Mouse (Mus musculus) midbrain, embryonic 10.5 days (tissue): ENCODE results near the gene Gm4869. TPM values are rescaled to one million over a fixed set of nuclear protein-coding genes. Genes with fewer than 3 reads are reported as not detected.
A peak's percentile ranks its signal among the peaks of the same experiment; 100 is the strongest.

Source experiments
- DNase-seq: peaks from one replicate; pipeline ENCODE4 v3.0.0-alpha.2; 2017; ENCODE audit warnings: low spot score
- H3K27ac ChIP-seq: fragments of 300-500 bp; sonication (generic); replicated peaks from 2 replicates; pipeline ENCODE4 v1.5.1; 2016; ENCODE audit warnings: mild to moderate bottlenecking
- H3K27me3 ChIP-seq: fragments of 300-500 bp; sonication (generic); 2 replicates; pipeline ENCODE4 v1.6.1; 2016; ENCODE audit warnings: low read depth, mild to moderate bottlenecking; ENCODE audit not compliant: poor library complexity, severe bottlenecking
- H3K36me3 ChIP-seq: fragments of 300-500 bp; sonication (generic); 2 replicates; pipeline ENCODE4 v1.6.1; 2016; ENCODE audit warnings: mild to moderate bottlenecking, moderate library complexity
- H3K4me1 ChIP-seq: fragments of 300-500 bp; sonication (generic); 2 replicates; pipeline ENCODE4 v1.6.1; 2016
- H3K4me3 ChIP-seq: fragments of 300-500 bp; sonication (generic); 2 replicates; pipeline ENCODE4 v1.5.1; 2016; ENCODE audit warnings: mild to moderate bottlenecking, moderate library complexity
- H3K9me3 ChIP-seq: fragments of 300-500 bp; sonication (generic); replicated peaks from 2 replicates; pipeline ENCODE4 v1.6.1; 2016; ENCODE audit warnings: mild to moderate bottlenecking
- WGBS: fragments of 180-500 bp; shearing (Covaris S2); methylation state at CpG from one replicate; pipeline ENCODE4 v1.1.7; 2016; 5-methylcytosine and 5-hydroxymethylcytosine counted together
- microRNA-seq: library from miRNA; unstranded; fragments of <30 nt; microRNA quantifications from one replicate; pipeline ENCODE4, GENCODE M21; 2017
- polyA plus RNA-seq: library from polyadenylated mRNA; unstranded; fragments of >200 nt; fragmentation: Nextera tagmentation; extraction: Ambion mirVana; gene quantifications from 2 replicates; pipeline ENCODE4 v1.2.1, GENCODE M21; 2016

The Gm4869 gene
- polyA plus RNA-seq, 1 experiment from 2014 or later = not detected

- Histone ChIP-seq H3K36me3 (no peaks in the 10 kb centered on the region), H3K27me3 (no peaks in the 10 kb centered on the region), H3K4me1 (peaks cover 37% of the 10 kb centered on the region), H3K9me3 (no peaks in the 10 kb centered on the region), H3K27ac (no peak overlapping the region; the same call in 1 of the 2 replicates), H3K4me3 (no peak overlapping the region)
- 74% methylated on average over 8 of the region's 8 CpGs for WGBS
- DNase-seq = no peak
These were observed 68.5 kb downstream of the Gm4869 start for GRCm38 (mm10) chr5:140513921-140514320.

- WGBS = 77% methylated on average over 7 of the region's 7 CpGs
- Histone ChIP-seq H3K4me1 (peaks cover 27% of the 10 kb centered on the region), H3K4me3 (no peak overlapping the region), H3K36me3 (peaks cover 3% of the 10 kb centered on the region; the same call in 1 of the 2 replicates), H3K27me3 (no peaks in the 10 kb centered on the region), H3K9me3 (no peaks in the 10 kb centered on the region), H3K27ac (peak overlapping the region; percentile 34; the same call in 1 of the 2 replicates)
- DNase-seq = no peak
These were observed 69.5 kb downstream of the Gm4869 start for GRCm38 (mm10) chr5:140514799-140515486.

- Histone ChIP-seq H3K27me3 (no peaks in the 10 kb centered on the region), H3K9me3 (no peaks in the 10 kb centered on the region), H3K27ac (no peak overlapping the region), H3K4me1 (peaks cover 19% of the 10 kb centered on the region), H3K4me3 (no peak overlapping the region), H3K36me3 (peaks cover 7% of the 10 kb centered on the region)
- no peak for DNase-seq
- WGBS = 90% methylated on average over 21 of the region's 21 CpGs
These were observed 71.9 kb downstream of the Gm4869 start for GRCm38 (mm10) chr5:140517159-140517920.

DNA sequence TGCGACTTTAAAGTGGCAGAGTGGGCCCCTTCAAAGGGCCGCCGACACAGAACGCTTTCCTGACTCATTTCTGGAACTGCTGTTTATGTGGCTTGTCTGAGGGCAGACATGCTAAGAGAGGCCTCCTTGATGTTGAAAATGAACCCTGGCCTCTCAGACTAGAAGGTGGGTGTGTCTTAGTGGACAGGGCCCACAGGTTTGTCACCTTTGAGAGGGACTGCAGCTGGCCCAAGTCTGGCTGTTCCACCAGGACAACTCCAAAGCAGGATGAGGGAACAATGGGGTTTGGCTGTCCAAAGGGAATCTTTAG lies 72.4 kb downstream of the Gm4869 start:
- no peak for DNase-seq
- Histone ChIP-seq H3K9me3 (no peaks in the 10 kb centered on the region), H3K27me3 (no peaks in the 10 kb centered on the region), H3K4me3 (no peak overlapping the region), H3K4me1 (peaks cover 19% of the 10 kb centered on the region), H3K36me3 (peaks cover 9% of the 10 kb centered on the region), H3K27ac (no peak overlapping the region)
- 93% methylated on average over 4 of the region's 4 CpGs for WGBS

- no peak for DNase-seq
- Histone ChIP-seq H3K27ac (no peak overlapping the region), H3K4me3 (no peak overlapping the region), H3K4me1 (peaks cover 4% of the 10 kb centered on the region; the same call in 1 of the 2 replicates), H3K36me3 (peaks cover 41% of the 10 kb centered on the region), H3K9me3 (peaks cover 11% of the 10 kb centered on the region; the same call in 1 of the 2 replicates), H3K27me3 (no peaks in the 10 kb centered on the region)
- WGBS = 77% methylated on average over 1 of the region's 1 CpGs
These were observed 75.8 kb downstream of the Gm4869 start for GRCm38 (mm10) chr5:140521196-140521595.

DNA sequence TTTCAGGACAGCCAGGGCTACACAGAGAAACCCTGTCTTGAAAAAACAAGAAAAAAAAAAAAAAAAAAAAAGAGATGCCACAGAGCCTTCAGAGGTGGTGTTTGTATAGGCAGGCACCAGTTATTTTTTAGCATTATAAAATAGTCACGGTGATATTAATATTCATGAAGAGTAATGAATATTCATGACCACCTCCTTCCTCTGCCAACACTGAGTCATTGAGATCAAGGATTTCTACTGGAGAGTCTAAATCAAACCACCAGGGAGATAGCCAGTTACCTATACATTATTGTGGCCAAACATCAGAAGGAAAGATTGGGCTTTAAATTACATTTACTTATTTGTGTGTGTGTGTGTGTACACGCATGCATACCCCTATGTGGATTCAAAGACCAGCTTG lies 81.3 kb downstream of the Gm4869 start:
- no peaks in the 10 kb centered on the region for H3K27me3 ChIP-seq
- peaks cover 54% of the 10 kb centered on the region for H3K36me3 ChIP-seq
- no peaks in the 10 kb centered on the region for H3K4me1 ChIP-seq
- WGBS = 92% methylated on average over 2 of the region's 2 CpGs
- H3K27ac ChIP-seq = no peak overlapping the region
- no peak for DNase-seq
- peaks cover 11% of the 10 kb centered on the region; the same call in 1 of the 2 replicates for H3K9me3 ChIP-seq
- no peak overlapping the region for H3K4me3 ChIP-seq

DNA sequence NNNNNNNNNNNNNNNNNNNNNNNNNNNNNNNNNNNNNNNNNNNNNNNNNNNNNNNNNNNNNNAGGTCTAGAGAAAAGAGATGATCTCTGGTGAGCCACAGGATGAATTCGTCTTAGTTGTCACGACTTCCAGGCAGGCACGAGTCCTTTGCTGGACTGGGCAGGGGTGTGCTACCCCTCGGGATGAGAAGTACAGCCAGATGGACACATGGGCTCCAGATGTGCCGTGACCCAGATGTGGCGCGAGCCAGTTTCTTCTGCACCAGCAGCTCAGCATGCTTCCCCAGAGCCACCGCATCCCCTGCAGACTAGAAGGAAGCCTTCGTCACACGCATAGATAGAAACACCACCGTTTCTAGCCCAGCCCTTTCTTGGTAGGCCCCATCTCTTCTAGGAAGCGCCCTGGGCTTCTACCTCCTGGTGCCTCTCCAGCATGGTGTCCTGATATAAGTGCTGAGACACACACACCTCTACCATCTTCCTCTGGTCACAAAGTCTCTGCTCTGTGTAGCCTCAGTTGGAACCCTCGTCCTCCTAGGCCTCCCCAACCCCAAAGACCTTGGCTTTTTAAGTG lies 92.8 kb downstream of the Gm4869 start:
- H3K4me1 ChIP-seq = peaks cover 15% of the 10 kb centered on the region
- H3K27ac ChIP-seq = no peak overlapping the region
- 72% methylated on average over 13 of the region's 13 CpGs for WGBS
- H3K36me3 ChIP-seq = no peaks in the 10 kb centered on the region
- H3K4me3 ChIP-seq = no peak overlapping the region
- peaks cover 4% of the 10 kb centered on the region; the same call in 1 of the 2 replicates for H3K27me3 ChIP-seq
- DNase-seq = no peak
- no peaks in the 10 kb centered on the region for H3K9me3 ChIP-seq

GRCm38 (mm10) chr5:140540106-140540505 lies 94.7 kb downstream of the Gm4869 start:
- peaks cover 4% of the 10 kb centered on the region; the same call in 1 of the 2 replicates for H3K27me3 ChIP-seq
- peak; percentile 83 for DNase-seq
- no peaks in the 10 kb centered on the region for H3K36me3 ChIP-seq
- 16% methylated on average over 8 of the region's 8 CpGs for WGBS
- H3K4me3 ChIP-seq = no peak overlapping the region
- peaks cover 17% of the 10 kb centered on the region for H3K4me1 ChIP-seq
- H3K9me3 ChIP-seq = no peaks in the 10 kb centered on the region
- H3K27ac ChIP-seq = 0 out of 2 replicates have a peak overlapping the region, but pooled peaks have one; percentile 20

DNA sequence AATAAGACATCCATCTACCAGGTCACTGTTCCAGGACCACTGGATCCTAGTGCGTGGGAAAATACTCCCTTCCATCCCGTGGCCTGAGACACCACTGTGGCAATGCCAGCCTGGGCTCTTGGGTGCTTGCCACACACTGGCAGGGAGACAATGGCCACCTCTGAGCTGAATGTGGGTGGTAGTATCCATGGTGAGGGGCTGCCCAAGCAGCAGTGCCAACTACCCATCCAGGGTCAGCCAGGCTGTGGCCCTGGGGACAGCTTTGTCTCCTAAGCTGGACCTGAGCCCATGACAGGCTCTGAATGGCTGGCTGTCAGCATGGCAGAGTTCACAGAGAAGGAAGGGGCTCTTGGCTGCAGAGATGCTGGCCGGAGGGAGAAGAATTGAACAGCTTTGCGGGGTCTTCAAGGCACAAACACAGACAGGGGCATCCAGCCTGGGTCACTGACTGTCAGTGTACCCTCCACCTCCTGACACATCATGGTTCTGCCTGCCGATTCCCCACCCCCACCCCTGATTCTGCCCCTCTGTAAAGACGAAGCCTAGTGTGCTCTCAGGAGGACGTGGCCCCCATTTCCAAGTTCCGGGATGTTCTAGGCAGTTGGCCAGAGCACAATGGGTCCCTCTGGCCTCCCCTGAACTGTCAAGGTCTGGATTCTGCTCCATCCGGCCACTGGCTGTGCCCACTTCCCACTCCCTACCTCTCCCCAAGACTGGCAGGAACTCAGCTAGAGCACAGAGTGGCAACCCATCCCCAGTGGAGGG lies 97.5 kb downstream of the Gm4869 start:
- WGBS = 86% methylated on average over 9 of the region's 9 CpGs
- H3K9me3 ChIP-seq = 0 out of 2 replicates have a peak, but pooled peaks cover 1% of the 10 kb centered on the region
- no peaks in the 10 kb centered on the region for H3K36me3 ChIP-seq
- H3K4me1 ChIP-seq = peaks cover 10% of the 10 kb centered on the region
- no peak for DNase-seq
- H3K4me3 ChIP-seq = no peak overlapping the region
- H3K27ac ChIP-seq = peak overlapping the region; percentile 59
- peaks cover 4% of the 10 kb centered on the region; the same call in 1 of the 2 replicates for H3K27me3 ChIP-seq

Small RNAs within 50 kb of the gene (microRNA-seq; reads per million reads assigned to microRNA genes)
- gene Mir7038 = not detected

Other genes starting within 250 kb of the Gm4869 start
- 57.9 and 59.9 TPM in 2 replicates for gene Mad1l1, start 124.1 kb upstream of the Gm4869 start, polyA plus RNA-seq
- gene Nudt1, start 124.0 kb upstream of the Gm4869 start, polyA plus RNA-seq = 54.9 and 58.6 TPM in 2 replicates
- 21.9 and 23.0 TPM in 2 replicates for gene Mrm2, start 113.7 kb upstream of the Gm4869 start, polyA plus RNA-seq
- 24.4 and 24.5 TPM in 2 replicates for gene Snx8, start 56.4 kb upstream of the Gm4869 start, polyA plus RNA-seq
- 145 and 153 TPM in 2 replicates for gene Eif3b, start 26.3 kb upstream of the Gm4869 start, polyA plus RNA-seq
- 14.7 and 16.1 TPM in 2 replicates for gene Chst12, start 59.9 kb downstream of the Gm4869 start, polyA plus RNA-seq
- 0.62 and 0.63 TPM in 2 replicates for gene Grifin, start 119.4 kb downstream of the Gm4869 start, polyA plus RNA-seq
- gene Lfng, start 161.7 kb downstream of the Gm4869 start, polyA plus RNA-seq = 43.7 and 50.8 TPM in 2 replicates
- gene Ttyh3, start 203.4 kb downstream of the Gm4869 start, polyA plus RNA-seq = 28.6 and 36.2 TPM in 2 replicates